Mouse (Mus musculus) CD4-positive, CD25-positive, alpha-beta regulatory T cell, adult 4 months (primary cell): ENCODE results near the gene Mitd1. TPM values are rescaled to one million over a fixed set of nuclear protein-coding genes. Genes with fewer than 3 reads are reported as not detected.

Experiments
- ATAC-seq: one replicate; pipeline ENCODE4 v1.8.0; 2017
- polyA plus RNA-seq, 2 experiments: library from polyadenylated mRNA; unstranded; fragments of 100-300 nt; shearing (Covaris generic); gene quantifications; one replicate each; pipeline ENCODE4 v1.2.1; 2017

Mitd1 gene
- polyA plus RNA-seq, 2 experiments from 2014 or later: 113 to 123 TPM

GRCm38 (mm10) chr1:37867056-37867455, 23.2 kb downstream of the Mitd1 start:
- no peak for ATAC-seq

- ATAC-seq: no peak
Observed at GRCm38 (mm10) chr1:37866286-37866685, 23.9 kb downstream of the Mitd1 start, which contains the start of gene Tsga10. Gene Tsga10, minus strand, starts transcription at chr1:37866429.

- ATAC-seq: no peak
Observed at GRCm38 (mm10) chr1:37865401-37866215, 24.6 kb downstream of the Mitd1 start.

- ATAC-seq: peak; percentile 89
Observed at GRCm38 (mm10) chr1:37864511-37865400, 25.5 kb downstream of the Mitd1 start.

- no peak for ATAC-seq
Observed at GRCm38 (mm10) chr1:37850696-37851095, 39.5 kb downstream of the Mitd1 start.

- no peak for ATAC-seq
Observed at GRCm38 (mm10) chr1:37846878-37847277, 43.3 kb downstream of the Mitd1 start.

GRCm38 (mm10) chr1:37831681-37832080, 58.5 kb downstream of the Mitd1 start:
- ATAC-seq: no peak

Other genes with a start within 250 kb of the Mitd1 start
- under 1 TPM; 0.42 to 0.79 TPM for gene 2010300C02Rik, start 170.3 kb downstream of the Mitd1 start, polyA plus RNA-seq
- 1 to 10 TPM; 2.1 TPM for gene Tsga10, start 24.0 kb downstream of the Mitd1 start, polyA plus RNA-seq
- 1 to 10 TPM; 9.1 to 9.8 TPM for gene Lipt1, start 18.7 kb downstream of the Mitd1 start, polyA plus RNA-seq
- gene Mrpl30, start 66 bp upstream of the Mitd1 start, polyA plus RNA-seq: 100 to 1,000 TPM; 237 to 238 TPM
- not detected for gene Lyg2, start 26.1 kb upstream of the Mitd1 start, polyA plus RNA-seq
- not detected for gene Lyg1, start 67.3 kb upstream of the Mitd1 start, polyA plus RNA-seq
- 100 to 1,000 TPM; 143 to 173 TPM for gene Txndc9, start 107.5 kb upstream of the Mitd1 start, polyA plus RNA-seq
- 10 to 100 TPM; 30.5 to 32.9 TPM for gene Eif5b, start 107.6 kb upstream of the Mitd1 start, polyA plus RNA-seq
- 10 to 100 TPM; 14.1 to 15.3 TPM for gene Rev1, start 239.4 kb upstream of the Mitd1 start, polyA plus RNA-seq